Mouse (Mus musculus) left cerebral cortex, adult 8-10 months (tissue): ENCODE results near the gene Fscn3. TPM values are rescaled to one million over a fixed set of nuclear protein-coding genes. Genes with fewer than 3 reads are reported as not detected.

Experiments
- DNase-seq, 2 experiments: peaks; one replicate each; pipeline ENCODE4 v3.0.0; 2022; ENCODE audit warnings: low spot score in 2 of 2
- total RNA-seq, 4 experiments: library from RNA; stranded (reverse); gene quantifications; 2 replicates each; pipeline ENCODE4 v1.2.4; 2022

The Fscn3 gene
- total RNA-seq, 4 experiments from 2014 or later = not detected

GRCm38 (mm10) chr6:28425019-28425418 lies 2.6 kb upstream of the Fscn3 start:
- DNase-seq = no peak

DNA sequence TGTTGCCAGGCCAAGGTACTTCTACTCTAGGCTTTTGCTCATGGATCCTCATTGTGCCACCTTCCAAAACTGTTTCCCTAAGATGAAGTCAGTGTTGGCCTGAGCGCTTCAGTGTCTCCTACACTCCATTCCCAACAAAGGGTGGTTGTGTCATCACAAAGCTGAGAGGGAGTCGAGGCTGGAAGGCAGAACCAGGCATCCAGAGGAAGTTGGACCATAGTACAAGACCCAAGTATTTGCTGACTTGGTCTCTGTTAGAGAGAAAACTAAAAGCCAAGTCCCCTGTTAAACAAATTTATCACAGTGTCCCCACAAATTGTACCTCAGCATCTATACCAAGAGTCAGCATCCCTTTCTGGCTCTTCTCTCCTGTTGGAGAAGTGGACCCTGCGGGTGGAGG lies 701 bp downstream of the Fscn3 start, which contains the start of gene Gcc1:
Gcc1 (minus strand) TSS at position 101 of the 400 bp plus-strand sequence.
- DNase-seq = no peak

- no peak for DNase-seq
These were observed 2.3 kb downstream of the Fscn3 start for GRCm38 (mm10) chr6:28429870-28430269.

DNA sequence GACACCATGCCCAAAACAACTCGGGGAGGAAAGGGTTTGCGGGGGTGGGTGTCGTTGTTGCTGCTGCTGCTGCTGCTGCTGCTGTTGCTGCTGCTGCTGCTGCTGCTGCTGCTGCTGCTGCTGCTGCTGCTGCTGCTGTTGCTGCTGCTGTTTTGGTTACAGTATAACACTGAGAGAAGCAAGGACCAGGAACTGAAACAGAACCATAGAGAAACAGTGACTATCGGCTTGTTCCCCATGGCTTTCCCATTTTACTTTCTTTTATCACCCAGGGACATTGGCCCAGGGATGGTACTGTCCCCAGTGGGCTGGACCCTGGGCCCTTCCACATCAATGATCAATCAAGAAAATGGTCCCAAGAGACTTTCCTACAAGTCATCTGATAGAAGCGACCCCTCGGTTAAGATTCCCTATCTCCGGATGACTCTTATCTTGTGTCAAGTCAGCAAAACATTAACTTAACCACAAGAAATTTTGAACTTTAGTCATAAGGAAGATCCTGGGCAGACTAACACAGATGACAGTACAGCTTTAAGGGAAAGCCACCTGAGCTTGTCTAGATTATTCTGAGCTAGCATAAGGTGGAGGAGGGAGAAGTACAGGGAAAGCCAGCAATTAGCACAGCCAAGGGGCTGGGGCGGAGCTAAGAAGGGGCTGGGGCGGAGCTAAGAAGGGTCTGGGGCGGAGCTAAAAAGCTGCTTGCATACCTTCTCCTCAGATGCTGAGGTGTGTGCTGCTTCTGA lies 3.4 kb downstream of the Fscn3 start:
- DNase-seq = no peak

GRCm38 (mm10) chr6:28431538-28431855 lies 3.9 kb downstream of the Fscn3 start:
- DNase-seq = no peak

GRCm38 (mm10) chr6:28447937-28448336 lies 20.3 kb downstream of the Fscn3 start:
- no peak for DNase-seq

- DNase-seq = no peak
These were observed 21.7 kb downstream of the Fscn3 start, which contains the start of gene Pax4 for GRCm38 (mm10) chr6:28449253-28449652. TSS of gene Pax4 (minus strand) at chr6:28449353.

DNA sequence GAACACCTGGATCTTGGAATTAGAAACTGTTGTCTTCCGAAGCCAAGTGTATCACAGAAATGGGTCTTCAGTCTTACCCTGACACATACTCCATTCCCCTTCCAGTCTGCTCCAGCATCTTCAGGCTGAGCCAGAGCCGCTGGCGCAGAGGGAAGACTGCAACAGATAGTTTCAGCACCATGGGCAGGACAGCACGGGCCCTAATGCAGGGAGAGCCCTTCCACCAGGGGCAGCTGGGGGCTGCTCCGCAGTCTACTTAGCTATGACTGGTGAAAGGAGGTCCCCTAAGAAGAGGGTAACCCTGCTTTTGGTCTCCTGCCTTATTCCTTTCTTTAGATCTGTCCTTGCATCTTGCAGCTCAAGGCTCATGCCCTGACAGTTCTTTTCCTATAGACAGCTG lies 22.9 kb downstream of the Fscn3 start:
- no peak for DNase-seq

- no peak for DNase-seq
These were observed 23.4 kb downstream of the Fscn3 start for GRCm38 (mm10) chr6:28450977-28451376.

GRCm38 (mm10) chr6:28459221-28459668 lies 31.7 kb downstream of the Fscn3 start:
- no peak for DNase-seq

GRCm38 (mm10) chr6:28460534-28460933 lies 32.9 kb downstream of the Fscn3 start:
- peak; percentile 22 to 28 for DNase-seq

- no peak for DNase-seq
These were observed 37.0 kb downstream of the Fscn3 start for GRCm38 (mm10) chr6:28464630-28465029.

- no peak for DNase-seq
These were observed 42.5 kb downstream of the Fscn3 start for GRCm38 (mm10) chr6:28470017-28470602.

- no peak for DNase-seq
These were observed 43.0 kb downstream of the Fscn3 start for GRCm38 (mm10) chr6:28470621-28471020.

DNA sequence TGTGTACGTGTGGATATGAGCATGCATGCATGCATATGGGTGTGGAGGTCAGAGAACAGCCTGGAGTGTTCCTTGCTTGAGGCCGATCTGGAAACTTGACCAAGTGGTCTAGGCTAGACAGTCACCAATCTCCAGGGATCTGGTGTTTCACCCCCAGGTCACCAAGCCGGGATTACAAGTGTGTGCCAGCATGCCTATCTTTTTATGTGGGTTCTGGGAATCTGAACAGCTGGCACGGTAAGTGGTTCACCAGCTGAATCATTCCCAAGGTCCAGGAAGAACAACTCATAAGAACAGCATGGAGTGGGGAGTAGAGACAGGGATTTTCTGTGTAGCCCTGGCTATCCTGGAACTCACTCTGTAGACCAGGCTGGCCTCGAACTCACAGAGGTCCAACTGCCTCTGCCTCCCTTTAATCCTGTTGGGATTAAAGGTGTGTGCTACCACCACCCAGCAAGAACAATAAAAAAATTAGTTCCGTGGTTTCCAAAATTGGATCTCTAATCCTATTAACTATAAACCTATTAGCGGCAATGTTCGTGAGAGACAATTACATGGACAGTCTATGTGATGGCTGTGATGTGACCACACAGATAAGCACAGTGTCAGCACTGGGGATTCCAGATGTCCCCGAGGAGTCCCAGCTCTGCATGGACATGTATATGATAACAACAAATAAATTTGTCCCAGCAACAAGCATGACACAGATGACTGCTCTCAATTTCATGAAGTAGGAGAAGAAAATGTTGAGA lies 43.9 kb downstream of the Fscn3 start:
- no peak for DNase-seq

DNA sequence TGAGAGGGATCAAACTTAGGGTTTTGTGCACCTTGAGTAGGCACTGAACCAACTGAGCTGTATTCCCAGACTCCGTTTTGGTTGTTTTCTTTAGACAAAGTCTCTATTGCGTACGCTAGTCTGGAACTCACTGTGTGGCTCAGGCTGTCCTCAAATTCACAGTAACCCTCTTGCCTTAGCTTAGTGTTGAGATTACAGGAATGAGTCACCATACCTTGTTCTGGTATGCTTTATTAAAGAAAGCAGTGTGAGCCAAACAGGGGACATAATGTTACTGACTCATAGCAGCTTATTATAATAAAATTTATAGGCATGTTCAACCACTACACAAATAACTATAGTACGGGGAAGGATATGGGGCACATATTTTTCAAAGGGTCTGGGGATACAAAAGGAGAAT lies 46.6 kb downstream of the Fscn3 start:
- no peak for DNase-seq

GRCm38 (mm10) chr6:28474839-28475238 lies 47.2 kb downstream of the Fscn3 start, which contains the start of gene Snd1:
TSS of gene Snd1 (plus strand) at chr6:28475139.
- no peak for DNase-seq

DNA sequence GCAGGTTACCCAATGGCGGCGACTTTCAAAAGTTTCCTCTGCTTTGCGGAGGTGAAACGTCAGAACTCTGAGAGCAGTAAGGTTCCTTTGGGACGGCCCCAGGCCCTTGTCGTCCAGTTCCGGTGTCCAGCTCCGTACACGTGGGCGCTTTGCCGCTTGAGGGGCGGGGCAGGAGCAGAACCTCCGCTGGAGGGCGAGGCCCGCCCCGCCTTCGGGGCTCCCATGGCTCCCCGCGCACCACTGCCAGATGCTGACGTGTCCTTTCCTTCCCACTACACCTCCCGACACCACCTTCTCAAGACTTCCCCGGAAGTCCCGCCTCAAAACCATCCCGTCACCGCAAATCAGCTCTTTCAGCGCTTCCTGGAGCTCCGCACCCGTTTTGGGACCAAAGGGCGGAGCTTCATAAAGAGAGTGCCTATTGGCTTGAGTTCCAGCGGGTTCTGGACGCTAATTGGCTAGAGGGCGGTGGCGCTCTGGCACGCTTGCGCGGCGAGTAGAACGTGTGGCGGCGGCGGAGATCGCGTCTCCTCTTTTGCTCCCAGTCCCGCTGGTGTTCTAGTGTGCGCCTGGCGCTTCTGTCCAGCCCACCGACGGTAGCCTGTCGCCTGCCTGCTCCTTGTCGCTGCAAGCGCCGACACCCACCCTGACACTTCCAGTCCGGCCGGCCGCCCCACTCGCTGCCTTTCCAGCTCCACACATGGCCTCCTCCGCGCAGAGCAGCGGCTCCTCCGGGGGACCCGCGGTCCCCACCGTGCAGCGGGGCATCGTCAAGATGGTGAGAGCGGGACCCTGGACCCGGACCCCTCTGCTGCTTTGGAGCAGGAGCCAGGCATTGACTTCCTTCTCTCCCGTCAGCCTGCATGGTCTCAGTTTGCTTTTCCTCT lies 52.5 kb downstream of the Fscn3 start:
- DNase-seq = peak; percentile 96 to 99

GRCm38 (mm10) chr6:28480752-28481492 lies 53.3 kb downstream of the Fscn3 start:
- DNase-seq = no peak

DNA sequence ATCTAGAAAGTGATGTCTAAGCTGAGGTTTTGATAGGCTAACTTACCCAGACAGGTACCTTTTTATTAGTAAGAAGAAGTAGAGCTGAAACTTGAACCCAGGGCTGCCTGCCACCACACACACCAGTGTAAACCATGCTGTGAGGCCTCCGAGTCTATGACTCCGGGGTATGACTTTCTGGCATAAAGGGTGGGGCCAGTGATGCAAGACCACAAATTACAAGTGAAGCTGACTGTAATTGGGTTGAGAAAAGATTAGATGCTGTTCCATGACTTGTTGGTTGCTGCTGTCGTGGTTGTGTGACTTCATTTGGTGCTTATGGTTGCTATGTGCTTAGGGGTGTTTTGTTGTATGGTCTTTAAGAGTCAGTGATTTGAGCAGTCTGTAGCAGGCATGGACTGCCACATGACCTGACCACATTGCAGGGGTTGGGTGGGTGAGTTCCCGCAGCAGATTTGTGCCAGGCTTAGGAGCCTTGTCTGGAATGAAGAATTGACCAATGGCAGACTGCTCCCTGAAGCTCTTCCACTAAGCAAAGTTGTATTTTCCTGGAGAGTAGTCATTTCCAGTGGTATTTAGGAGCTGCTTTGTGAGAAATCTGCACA lies 55.2 kb downstream of the Fscn3 start:
- DNase-seq = no peak
